Mouse (Mus musculus): ENCODE results near the gene Chp2.
A peak's percentile ranks its signal among the peaks of the same experiment; 100 is the strongest.
"Not testable (repeated sequence)": the region's sequence is repeated elsewhere in the genome, so short reads cannot be mapped to it uniquely, and the experiment has no call there.

The Chp2 gene

DNA sequence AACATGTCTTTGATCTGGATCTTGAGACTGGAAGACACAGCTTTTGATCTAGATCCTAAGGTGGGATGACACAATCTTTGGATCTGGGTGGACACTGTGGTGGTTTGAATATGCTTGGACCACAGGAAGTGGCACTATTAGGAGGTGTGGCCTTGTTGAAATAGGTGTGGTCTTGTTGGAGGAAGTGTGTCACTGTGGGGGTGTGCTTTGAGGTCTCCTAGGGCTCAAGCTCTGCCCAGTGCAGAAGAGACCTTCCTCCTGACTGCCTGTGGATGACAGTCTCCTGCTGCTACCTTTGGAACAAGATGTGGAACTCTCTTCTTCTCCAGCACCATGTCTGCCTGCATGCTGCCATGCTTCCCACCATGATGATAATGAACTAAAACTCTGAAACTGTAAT is 23.4 kb downstream of the Chp2 start:
- DNase-seq: not testable (repeated sequence)

- DNase-seq: no peak
Measured at GRCm38 (mm10) chr7:122244166-122244565, 24.9 kb downstream of the Chp2 start.

- DNase-seq: no peak
Measured at GRCm38 (mm10) chr7:122244584-122244983, 25.3 kb downstream of the Chp2 start.

- DNase-seq: no peak
Measured at GRCm38 (mm10) chr7:122245976-122246375, 26.7 kb downstream of the Chp2 start.

DNA sequence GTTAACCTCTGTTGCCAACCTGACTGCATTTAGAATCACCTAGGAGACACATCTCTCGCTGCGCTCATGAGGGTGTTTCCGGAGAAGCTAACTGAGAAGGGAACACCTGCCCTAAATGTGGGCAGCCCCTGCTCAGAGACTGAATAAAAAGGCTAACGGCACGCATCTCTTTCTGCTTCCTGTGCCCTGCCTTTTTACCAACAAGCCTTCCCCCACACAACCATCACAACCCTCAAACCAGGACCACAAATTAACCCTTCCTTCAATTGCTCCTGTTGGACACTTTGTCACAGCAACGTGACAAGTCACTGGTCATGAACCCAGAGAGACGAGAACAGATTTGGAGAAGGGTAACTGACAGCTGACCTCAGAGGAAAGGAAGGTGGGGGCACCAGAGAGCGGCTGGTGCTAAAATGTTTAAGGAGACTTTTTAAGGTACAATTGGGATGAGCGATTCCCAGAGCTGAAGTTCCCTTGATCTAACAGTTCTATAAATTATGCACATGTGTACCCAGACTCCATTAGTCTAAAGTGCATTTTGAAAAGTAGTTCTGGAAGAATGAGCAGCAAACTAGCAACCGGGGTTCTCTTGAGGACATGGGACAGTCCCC is 28.1 kb downstream of the Chp2 start:
- no peak for DNase-seq

DNA sequence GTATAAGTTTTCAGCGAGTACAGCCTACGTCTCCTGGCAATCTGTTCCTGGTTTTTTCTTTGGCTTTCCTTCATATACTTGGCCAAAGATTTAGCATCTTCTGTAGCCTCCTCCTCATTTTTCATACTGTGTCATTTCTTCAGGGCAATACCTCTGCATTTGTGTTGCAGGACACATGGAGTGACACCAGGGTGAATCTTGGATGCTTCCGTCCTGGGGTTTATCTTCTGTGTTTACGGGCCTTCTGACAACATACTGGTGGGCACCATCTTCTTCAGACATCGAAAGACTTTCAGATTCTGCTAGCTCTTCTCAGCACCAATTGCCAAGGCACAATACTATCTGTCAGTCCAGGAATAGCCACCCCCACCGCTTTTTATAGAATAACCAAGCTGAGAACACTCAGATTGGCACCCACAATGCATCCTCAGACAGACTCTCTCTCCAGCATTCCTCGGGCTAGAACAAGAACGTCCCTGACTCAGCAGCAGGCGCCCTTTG is 30.1 kb downstream of the Chp2 start:
- no peak for DNase-seq

- DNase-seq: peak; percentile 74
Measured at GRCm38 (mm10) chr7:122251197-122252011, 32.1 kb downstream of the Chp2 start.

- DNase-seq: no peak
Measured at GRCm38 (mm10) chr7:122256722-122257121, 37.4 kb downstream of the Chp2 start.

- DNase-seq: no peak
Measured at GRCm38 (mm10) chr7:122258521-122258920, 39.2 kb downstream of the Chp2 start.

- DNase-seq: no peak
Measured at GRCm38 (mm10) chr7:122260055-122260602, 40.8 kb downstream of the Chp2 start.

- no peak for DNase-seq
Measured at GRCm38 (mm10) chr7:122268983-122269486, 49.7 kb downstream of the Chp2 start.

DNA sequence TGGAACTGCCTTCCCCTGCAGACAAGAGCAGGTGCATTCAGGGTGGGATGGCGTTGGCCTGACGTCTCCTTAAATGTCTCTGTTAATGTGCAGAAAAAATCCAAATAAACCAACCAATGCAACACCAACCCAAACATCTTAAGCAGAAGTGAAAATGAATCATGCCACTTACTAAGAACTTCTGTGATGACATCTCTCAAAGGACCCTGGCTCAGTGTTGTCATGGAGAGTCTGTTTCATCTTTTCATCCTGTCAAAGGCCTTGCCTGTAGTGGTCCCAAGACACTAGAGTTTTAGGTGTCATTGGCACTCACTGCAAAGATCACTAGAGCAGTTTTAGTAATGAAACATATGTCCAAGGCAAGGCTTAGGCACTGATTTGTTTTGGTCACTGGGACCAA is 53.0 kb downstream of the Chp2 start:
- no peak for DNase-seq
